Mouse (Mus musculus) urinary bladder, postnatal 14 days (tissue): Measurements from ENCODE around the gene Cdh15.

Experiments
- DNase-seq: peaks from one replicate; pipeline ENCODE4 v3.0.0; 2021; ENCODE audit warnings: low spot score

The Cdh15 gene

DNA sequence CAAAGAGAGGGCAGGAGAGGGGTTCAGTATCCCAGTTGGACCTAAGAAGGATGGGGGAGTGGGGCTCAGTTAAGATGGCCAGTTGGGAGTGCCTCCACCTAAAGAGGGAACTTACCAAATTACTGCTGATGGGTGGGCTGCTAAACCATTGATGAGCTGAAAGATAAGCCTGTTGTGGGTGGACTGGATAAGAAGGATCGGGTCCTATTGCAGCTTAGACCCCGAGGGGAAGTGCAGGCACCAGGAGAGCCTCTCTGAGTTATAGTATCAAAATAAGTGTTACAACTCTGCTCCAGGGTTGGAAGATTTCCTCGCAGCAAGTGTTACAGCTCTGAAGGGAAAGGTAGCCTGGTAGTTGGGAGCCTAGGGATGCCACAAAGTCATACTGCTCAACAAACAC lies 3.6 kb upstream of the Cdh15 start:
- DNase-seq, result no peak

DNA sequence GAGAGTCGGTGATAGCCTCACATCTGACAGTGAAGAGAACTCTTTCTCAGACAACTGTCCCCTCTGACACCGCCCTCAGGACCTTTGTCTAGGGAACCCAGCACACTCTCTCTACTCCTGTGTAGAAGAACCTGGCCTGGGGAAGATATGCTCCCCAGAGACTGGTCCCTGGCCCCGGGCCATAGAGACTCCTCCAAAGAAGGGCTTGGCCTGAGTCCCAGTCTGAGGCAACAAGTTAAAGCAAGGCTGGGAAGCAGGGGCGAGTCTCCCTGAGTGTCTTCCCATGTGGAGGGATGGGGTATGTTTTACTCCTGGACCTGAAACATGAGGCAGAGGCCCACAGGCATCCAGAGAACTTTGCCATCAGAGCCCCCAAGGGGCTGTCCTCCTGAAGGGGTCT lies 2.1 kb upstream of the Cdh15 start:
- DNase-seq, result peak; percentile 31

GRCm38 (mm10) chr8:122849152-122849910 lies 1.6 kb downstream of the Cdh15 start:
- DNase-seq, result no peak

DNA sequence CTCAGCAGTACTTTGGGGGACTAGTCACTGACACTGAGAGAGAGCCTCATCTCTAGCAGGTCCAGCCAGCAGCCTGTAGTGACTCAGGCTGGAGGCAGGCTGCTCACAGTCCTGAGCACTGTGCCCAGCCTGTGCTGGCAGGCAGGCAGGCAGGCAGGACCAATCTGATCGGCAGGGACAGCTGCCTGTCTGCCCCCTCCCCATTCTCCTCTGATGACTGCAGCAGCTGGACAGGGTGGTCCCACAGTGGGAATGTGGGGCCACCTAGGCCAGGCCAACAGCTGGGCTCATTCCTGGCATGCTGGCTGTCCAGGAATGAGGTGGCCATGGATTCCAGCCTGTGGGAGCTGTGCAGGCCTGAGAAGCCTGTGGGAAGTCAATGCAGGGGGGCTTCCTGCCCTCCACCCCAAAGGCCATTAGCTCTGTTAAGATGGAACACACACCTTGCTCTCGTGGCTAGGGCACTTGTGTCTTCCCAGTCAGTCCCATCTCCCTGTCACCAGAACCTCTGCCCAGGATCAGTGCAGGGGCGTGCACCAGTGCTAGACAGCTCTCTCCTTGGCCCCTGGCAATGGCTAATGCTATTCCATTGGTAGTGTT lies 3.0 kb downstream of the Cdh15 start:
- DNase-seq, result no peak

- no peak for DNase-seq
These were observed 4.2 kb downstream of the Cdh15 start for GRCm38 (mm10) chr8:122851692-122852545.

- DNase-seq, result no peak
These were observed 4.8 kb downstream of the Cdh15 start for GRCm38 (mm10) chr8:122852546-122852905.

DNA sequence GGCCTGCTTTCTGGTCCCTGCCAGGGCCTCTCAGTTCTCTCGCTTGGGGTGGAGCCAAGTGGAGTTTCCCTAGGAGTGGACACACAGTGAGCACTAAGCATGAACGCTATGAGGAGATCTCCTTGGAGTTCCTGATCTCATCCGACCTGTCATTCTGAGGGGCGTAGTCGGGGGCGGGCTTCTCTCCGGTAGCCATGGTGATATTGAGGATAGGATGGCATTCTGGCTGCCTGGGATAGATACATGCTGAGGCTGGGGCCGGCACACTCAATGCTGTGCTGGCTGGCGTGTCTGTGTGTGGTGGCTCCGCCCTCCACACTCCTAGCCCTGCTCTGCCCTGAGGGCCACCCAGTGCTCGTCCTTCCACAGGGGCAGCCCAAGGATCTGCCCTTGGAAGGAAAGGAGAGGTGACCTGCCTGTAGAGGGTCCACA lies 5.6 kb downstream of the Cdh15 start:
- DNase-seq, result peak; percentile 29

GRCm38 (mm10) chr8:122854388-122854787 lies 6.6 kb downstream of the Cdh15 start:
- no peak for DNase-seq

DNA sequence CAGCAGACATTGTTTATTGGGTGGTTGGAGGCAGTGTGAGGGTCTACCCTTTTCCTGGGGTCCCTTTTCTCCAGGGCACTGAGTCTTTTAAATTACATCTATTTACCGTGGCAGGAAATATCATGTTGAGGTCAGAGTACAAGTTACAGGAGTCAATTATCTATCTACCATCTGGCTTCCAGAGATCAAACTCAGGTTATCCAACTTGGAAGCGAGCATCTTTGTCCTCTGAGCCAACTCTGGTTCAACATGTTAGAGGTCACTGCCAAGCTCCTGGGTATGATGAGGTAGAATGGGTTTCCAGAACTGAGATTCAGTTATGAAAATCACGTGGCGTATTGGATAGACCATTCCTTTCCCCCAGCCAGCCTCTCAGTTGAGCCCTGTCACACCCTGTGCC lies 7.4 kb downstream of the Cdh15 start:
- no peak for DNase-seq

DNA sequence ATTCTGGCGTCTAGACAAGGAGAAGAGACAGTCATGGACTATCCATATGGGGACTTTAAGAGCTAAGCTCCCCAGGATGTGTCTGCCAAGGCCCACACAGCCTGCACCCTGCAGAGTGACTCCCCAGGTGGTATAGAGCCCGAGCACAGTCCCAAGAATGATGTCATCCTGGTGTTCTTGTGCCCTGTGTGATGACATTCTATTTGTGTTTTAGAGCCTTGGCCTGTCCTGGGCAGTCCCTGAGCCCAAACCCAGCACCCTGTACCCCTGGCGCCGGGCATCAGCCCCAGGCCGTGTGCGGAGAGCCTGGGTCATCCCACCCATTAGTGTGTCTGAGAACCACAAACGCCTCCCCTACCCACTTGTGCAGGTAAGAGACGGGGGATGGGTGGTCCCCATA lies 8.5 kb downstream of the Cdh15 start:
- DNase-seq, result no peak

- no peak for DNase-seq
These were observed 12.1 kb downstream of the Cdh15 start for GRCm38 (mm10) chr8:122859843-122860242.

DNA sequence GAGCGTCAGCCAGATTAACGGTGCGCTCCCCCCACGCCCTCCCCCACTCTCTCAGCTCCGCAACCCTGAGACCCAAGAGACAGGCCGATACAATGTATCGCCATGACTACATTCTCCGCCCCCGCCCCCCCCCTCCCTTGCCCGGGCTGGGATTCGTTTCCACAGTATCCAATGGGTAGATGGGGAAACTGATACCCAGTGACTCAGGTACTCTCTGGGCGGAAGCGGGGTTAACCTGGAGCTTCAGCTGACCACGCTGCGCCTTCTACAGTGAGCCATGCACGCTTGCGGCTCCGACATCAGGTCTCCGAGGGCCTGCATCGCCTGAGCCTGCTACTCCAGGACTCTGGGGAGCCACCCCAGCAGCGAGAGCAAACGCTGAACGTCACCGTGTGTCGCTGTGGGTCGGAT lies 17.0 kb downstream of the Cdh15 start:
- DNase-seq, result no peak

DNA sequence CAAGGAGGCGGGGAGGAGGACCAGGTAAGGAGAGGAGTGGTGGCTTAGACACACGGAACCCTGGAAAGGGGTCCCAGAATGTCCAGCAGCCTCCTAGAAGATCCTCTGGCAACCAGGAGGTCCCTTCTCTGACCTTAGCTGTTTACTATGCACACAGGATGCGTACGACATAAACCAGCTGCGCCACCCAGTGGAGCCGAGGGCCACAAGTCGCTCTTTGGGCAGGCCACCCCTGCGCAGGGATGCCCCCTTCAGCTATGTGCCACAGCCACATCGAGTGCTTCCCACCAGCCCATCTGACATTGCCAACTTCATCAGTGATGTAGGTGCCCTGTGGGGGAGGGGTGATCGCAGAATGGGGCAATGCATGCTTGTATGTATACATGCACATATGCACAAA lies 17.7 kb downstream of the Cdh15 start:
- no peak for DNase-seq

DNA sequence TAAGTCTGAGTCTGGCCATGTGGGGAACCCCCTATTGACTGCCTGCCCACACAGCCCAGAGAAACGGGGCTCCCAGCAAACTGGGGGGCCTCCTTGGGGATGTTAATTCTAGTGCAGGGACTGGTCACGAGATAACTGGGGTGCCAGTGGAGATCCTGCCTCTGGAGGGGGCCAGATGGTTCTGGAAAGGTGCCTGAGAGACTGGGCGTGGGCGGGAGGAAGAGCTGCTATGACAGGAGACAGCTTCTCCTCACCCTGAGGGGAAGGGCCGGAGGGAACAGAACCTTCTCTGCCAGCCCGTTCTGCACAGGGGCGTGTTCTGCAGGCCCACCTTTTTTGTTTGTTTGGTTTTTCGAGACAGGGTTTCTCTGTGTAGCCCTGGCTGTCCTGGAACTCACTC lies 18.5 kb downstream of the Cdh15 start:
- no peak for DNase-seq

DNA sequence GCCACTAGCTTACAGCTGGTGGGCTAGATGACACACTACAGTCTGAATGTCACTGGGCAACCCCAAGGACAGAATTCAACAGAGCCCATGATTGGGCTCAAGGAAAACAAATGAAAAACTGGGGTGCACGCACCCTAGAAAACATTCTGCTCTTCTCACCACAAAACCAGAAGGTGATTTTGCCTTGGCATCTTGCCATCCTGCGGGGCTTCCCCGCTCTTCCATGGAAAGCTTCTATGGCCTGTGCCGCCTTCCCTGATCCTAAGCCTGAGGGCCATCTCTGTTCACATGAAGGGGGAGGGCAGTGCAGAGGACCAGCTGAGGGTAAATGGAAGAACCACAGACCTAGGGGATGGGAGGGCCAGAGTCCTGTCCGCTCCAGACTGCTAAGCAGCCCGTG lies 20.2 kb downstream of the Cdh15 start:
- no peak for DNase-seq

DNA sequence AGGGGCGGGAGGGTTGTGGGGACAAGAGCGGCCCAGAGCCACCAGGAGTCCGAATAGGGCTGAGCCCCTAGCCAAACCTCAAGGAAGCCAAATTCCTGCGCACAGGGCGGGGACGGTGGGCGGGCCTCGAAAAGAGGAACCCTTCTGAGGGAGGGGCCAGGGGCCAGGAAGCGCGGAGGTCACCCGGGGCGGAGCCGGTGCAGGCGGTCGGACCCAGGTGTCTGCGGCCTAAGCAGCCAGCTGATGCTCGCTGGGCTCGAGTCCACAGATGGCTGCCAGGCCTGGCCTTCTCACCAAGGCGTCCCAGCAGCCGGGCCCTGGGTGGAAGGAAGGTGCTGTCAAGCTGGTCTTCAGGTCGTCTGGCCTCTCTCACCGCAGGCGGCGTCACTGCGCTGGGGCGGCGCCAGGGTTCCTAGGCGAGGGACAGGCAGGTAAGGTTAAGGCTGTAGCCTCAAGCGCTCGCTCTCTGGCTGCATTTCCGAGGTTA lies 22.7 kb downstream of the Cdh15 start:
- DNase-seq, result peak; percentile 56

DNA sequence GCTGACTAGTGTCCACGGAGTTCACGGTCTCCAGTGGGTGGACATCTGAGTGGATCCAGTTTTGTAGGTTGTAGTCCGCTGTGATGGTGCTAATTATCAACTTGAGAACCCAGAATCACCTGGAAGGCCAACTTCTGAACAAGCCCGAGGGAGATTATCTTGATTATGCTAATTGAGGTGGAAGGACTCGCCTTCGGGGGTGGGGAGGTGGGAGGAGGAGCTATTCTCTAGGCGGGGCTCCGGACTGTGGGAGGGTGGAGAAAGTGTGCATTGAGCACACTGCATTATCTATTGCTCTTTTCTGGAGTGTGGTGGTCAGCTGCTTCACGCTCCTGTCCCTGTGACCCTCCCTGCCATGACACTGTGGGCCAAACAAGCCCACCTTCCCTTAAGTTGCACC lies 23.9 kb downstream of the Cdh15 start:
- no peak for DNase-seq

GRCm38 (mm10) chr8:122873171-122873570 lies 25.4 kb downstream of the Cdh15 start:
- DNase-seq, result no peak

DNA sequence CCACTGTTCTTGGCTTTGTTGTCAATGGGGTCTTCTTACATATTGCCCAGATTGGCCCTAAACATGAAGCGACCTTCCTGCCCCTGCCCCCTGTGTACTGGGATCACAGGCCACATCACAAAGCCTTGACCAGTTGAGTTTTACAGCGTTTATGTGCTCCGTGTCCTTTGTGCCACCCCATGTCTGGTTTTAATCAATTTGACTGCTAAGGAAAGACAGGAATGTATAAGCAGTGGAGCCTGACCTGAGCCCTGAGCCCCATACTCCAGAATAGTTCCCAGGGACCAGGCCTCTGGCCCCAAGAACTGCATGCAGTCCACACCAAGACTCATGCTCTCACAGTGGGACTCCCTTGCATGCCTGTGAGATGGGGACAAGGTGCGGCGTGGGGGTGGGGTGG lies 27.4 kb downstream of the Cdh15 start:
- DNase-seq, result no peak

GRCm38 (mm10) chr8:122878231-122878630 lies 30.5 kb downstream of the Cdh15 start:
- DNase-seq, result no peak

DNA sequence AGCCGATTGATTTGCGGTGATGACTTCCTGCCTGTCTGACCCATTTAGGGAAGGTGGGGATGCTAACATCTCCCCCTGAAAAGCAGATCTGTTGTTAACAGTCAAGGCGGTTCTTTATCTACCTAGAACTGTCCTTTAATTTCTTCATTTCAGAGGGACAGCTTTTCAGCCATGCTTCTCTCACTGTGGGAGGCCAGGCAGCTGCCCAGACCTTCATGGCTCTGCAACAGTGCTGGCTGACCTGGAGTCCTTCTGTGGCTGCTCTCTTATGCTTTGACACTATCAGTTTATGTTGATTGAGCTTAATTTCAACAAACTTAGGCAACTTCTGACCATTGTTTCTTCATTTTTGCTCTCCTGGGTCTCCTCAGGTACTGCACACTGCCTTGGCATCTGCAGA lies 32.5 kb downstream of the Cdh15 start:
- no peak for DNase-seq

GRCm38 (mm10) chr8:122883671-122884070 lies 35.9 kb downstream of the Cdh15 start:
- DNase-seq, result no peak

GRCm38 (mm10) chr8:122891440-122891839 lies 43.7 kb downstream of the Cdh15 start:
- no peak for DNase-seq
